Mouse (Mus musculus) embryo, embryonic 10.5 days (tissue): ENCODE results near the gene 2610528A11Rik.

Experiments
- DNase-seq: peaks from one replicate; pipeline ENCODE4 v3.0.0-alpha.2; 2015; ENCODE audit warnings: low spot score

The 2610528A11Rik gene

GRCm38 (mm10) chr14:37094436-37094835, 19.4 kb downstream of the 2610528A11Rik start:
- DNase-seq: no peak

DNA sequence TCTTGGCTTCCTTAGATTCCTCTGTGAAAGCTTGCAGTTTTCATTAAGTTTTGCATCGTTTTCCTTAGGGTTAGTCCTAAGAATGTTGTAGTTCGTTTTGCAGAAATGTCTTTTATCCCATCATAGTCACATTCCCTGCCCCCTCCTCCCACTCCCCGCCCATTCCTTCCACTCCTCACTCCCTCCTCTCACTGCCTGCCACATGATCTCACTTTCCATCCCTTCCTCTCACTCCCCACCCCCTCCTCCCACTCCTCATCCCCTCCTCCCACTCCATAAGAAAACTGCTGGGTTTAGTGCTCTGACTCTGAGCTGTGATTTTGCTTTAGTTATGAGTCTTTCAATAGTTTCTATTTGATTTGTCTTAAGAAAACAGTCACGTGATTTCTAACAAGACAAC, 30.1 kb downstream of the 2610528A11Rik start:
- DNase-seq: no peak

- no peak for DNase-seq
These were observed 33.1 kb downstream of the 2610528A11Rik start for GRCm38 (mm10) chr14:37080724-37081123.

- DNase-seq: peak; percentile 79
These were observed 45.3 kb downstream of the 2610528A11Rik start for GRCm38 (mm10) chr14:37068516-37068915.

GRCm38 (mm10) chr14:37067629-37068028, 46.2 kb downstream of the 2610528A11Rik start, which contains the start of gene Lrit2:
Gene Lrit2 (plus strand): TSS chr14:37067929.
- DNase-seq: no peak

DNA sequence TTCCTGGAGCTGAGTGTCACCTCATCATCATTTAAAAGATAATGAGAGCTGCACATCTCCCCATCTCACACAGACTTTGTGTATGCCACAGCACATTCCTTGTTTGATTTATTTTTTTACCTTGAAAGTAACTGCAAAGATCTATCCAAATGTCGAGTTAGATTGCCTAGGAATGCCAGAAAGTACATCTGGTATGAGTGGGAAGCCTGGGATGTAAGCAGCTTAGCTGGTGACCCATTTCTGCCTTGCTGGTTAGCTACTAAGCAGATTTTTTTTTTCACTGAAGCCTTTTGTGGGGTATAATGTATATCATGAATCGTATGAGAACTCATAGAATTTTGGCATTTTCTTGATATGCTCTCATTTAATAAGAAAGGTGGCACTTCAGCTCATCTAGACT, 47.2 kb downstream of the 2610528A11Rik start:
- DNase-seq: no peak

DNA sequence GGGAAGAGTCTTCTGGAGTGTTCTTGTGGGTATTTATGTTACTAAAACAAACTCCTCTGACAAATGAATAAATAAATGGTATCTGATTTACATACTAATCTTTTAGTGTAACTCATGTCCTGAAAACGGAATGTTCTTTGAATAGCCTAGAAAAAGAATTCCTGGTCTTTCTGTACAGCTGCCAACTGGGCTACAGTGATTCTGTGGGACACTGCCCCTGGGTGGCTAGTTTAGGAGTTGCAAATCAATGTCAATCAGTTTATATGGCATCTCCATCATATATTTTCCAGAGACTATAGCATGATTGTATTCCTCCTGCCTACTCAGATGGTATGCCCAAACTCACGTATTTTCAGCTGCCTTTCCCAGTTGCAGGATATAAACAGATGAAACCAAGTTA, 49.0 kb downstream of the 2610528A11Rik start:
- no peak for DNase-seq
